24 mouse cellular contexts compared by ENCODE assay signal in the genomic region with DNA sequence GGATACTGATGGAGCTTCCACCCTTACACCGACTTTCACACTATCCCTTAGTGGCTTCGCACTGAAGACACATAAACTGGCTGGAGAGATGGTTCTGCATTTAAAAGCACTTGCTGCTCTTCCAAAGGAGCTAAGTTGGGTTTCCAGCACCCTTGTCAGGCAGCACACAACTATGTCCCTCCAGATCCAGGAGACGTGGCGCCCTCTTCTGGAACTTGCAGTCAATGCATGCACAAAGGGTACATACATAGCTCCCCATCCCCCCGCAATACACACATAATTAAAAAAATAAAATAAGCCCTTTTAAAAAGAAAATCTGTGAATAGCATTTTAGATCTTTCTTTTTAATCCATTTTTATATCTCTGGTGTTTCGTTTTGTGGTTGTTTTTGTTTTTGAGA.
DNase-seq lines count a peak whose midpoint lies in the region; ATAC-seq and TF ChIP-seq lines count a peak whose summit lies in the region.
"Had no signal": no experiment of that assay in that cellular context is flagged by ENCODE, and none has a peak within 500 bp of the region (broad histone marks: within the 10 kb centered on the region; RNA-seq: fewer than 3 reads in every experiment).

No protein-coding gene starts in this region.

- no peak for TF ChIP-seq POLR2A in brain, embryonic 14.5 days (IDR thresholded peaks at IDR 0.05; ENCODE audit: borderline replicate concordance, extremely low read depth, insufficient read depth, insufficient read length, poor library complexity, severe bottlenecking)

- intact Hi-C loops in left cerebral cortex, adult 2 months (cut with DNase I): no loop called here

- peaks cover 2 to 4% of the 10 kb centered on the region in 2 experiments; a peak in 1 of 4 replicates for H3K4me1 ChIP-seq in ES-E14 (ENCODE audit: control insufficient read depth in 2 of 2, insufficient read depth in 2 of 2, low read length in 2 of 2, poor library complexity in 1 of 2)
- no peaks in the 10 kb centered on the region for H3K4me1 ChIP-seq in heart, embryonic 11.5 days (ENCODE audit: control insufficient read depth, insufficient read depth, low read length)
- H3K4me1 ChIP-seq: heart, embryonic 12.5 days; limb, embryonic 12.5 days; neural tube, embryonic 12.5 days had no signal

- H3K4me2 ChIP-seq in heart, embryonic 11.5 days: no peak overlapping the region
- H3K4me2 ChIP-seq: heart, embryonic 12.5 days; hindbrain, embryonic 14.5 days; limb, embryonic 12.5 days; neural tube, embryonic 12.5 days had no signal

- no peaks in the 10 kb centered on the region for H3K9me3 ChIP-seq in ES-E14 (ENCODE audit: control insufficient read depth, insufficient read depth, low read depth, low read length)
- no peaks in the 10 kb centered on the region for H3K9me3 ChIP-seq in heart, embryonic 11.5 days (replicated peaks; ENCODE audit: control insufficient read depth, low read length)
- H3K9me3 ChIP-seq: forebrain, embryonic 10.5 days; heart, embryonic 12.5 days; limb, embryonic 12.5 days; midbrain, embryonic 10.5 days; neural tube, embryonic 12.5 days had no signal

- H3K9ac ChIP-seq in ES-E14 (ENCODE audit: insufficient read depth, low read depth, low read length, poor library complexity, severe bottlenecking): no peak overlapping the region
- no peak overlapping the region for H3K9ac ChIP-seq in heart, embryonic 11.5 days (ENCODE audit: low read depth, low read length)
- H3K9ac ChIP-seq: heart, embryonic 12.5 days; hindbrain, embryonic 14.5 days; limb, embryonic 12.5 days; neural tube, embryonic 12.5 days had no signal

- no peak overlapping the region for H3K4me3 ChIP-seq in left cerebral cortex, adult 2 months
- H3K4me3 ChIP-seq in ES-E14 (ENCODE audit: insufficient read depth in 1 of 2, low read depth in 1 of 2, low read length in 2 of 2, poor library complexity in 1 of 2, severe bottlenecking in 1 of 2): no peak overlapping the region
- H3K4me3 ChIP-seq in heart, embryonic 11.5 days (ENCODE audit: low read depth, low read length): no peak overlapping the region
- H3K4me3 ChIP-seq: forebrain, embryonic 10.5 days; heart, embryonic 12.5 days; limb, embryonic 12.5 days; midbrain, embryonic 10.5 days; neural tube, embryonic 12.5 days had no signal

- DNase-seq in left cerebral cortex, adult 2 months (ENCODE audit: extremely low spot score in 1 of 2, low spot score in 2 of 2): no peak
- no peak for DNase-seq in left cerebral cortex, adult 8-10 months (ENCODE audit: low spot score in 2 of 2)
- peak; percentile 22 for DNase-seq in right cerebral cortex, postnatal 4 days
- no peak for DNase-seq in right cerebral cortex, postnatal 36 days (ENCODE audit: low spot score in 2 of 2)
- DNase-seq in ES-E14 (ENCODE audit: low read depth, low spot score): peak; percentile 31
- no peak for DNase-seq in brain, embryonic 14.5 days (ENCODE audit: low read depth)
- DNase-seq in gastrocnemius, adult 18-20 months (ENCODE audit: low spot score): no peak
- DNase-seq: adrenal gland, postnatal 10 days; cerebellum, adult 11-12 months; cerebellum, postnatal 36 days; heart, postnatal 14 days; kidney, adult 11 months; kidney, postnatal 14 days; layer of hippocampus, adult 9-11 months; right cerebral cortex, adult 18-20 months; thymus, adult 18-20 months had no signal

- H3K36me3 ChIP-seq in ES-E14 (ENCODE audit: control insufficient read depth, insufficient read depth, low read length, poor library complexity, severe bottlenecking): no peaks in the 10 kb centered on the region
- no peaks in the 10 kb centered on the region for H3K36me3 ChIP-seq in heart, embryonic 11.5 days (ENCODE audit: control insufficient read depth, insufficient read depth, low read length)
- H3K36me3 ChIP-seq: forebrain, embryonic 10.5 days; heart, embryonic 12.5 days; limb, embryonic 12.5 days; midbrain, embryonic 10.5 days; neural tube, embryonic 12.5 days had no signal

- no peak for ATAC-seq in heart, embryonic 11.5 days (replicated peaks; ENCODE audit: insufficient number of reproducible peaks, low FRiP score, low TSS enrichment)

- in situ Hi-C loops in ES-E14 (cut with MboI; ENCODE audit: low sequenced_read_pairs in 2 of 2, unreplicated experiment in 2 of 2): no loop called here

- H3K27me3 ChIP-seq in heart, embryonic 11.5 days (ENCODE audit: control insufficient read depth, insufficient read depth, low read length): no peaks in the 10 kb centered on the region
- H3K27me3 ChIP-seq: heart, embryonic 12.5 days; limb, embryonic 12.5 days; neural tube, embryonic 12.5 days had no signal

- H3K27ac ChIP-seq in left cerebral cortex, adult 2 months: no peak overlapping the region
- H3K27ac ChIP-seq in ES-E14 (ENCODE audit: insufficient read depth, low read depth, low read length, poor library complexity, severe bottlenecking): no peak overlapping the region
- H3K27ac ChIP-seq in heart, embryonic 11.5 days (ENCODE audit: low read depth, low read length): no peak overlapping the region
- H3K27ac ChIP-seq: forebrain, embryonic 10.5 days; hindbrain, embryonic 14.5 days; limb, embryonic 12.5 days; macrophage; midbrain, embryonic 10.5 days; neural tube, embryonic 12.5 days had no signal

- peak; percentile 32 for TF ChIP-seq CTCF in left cerebral cortex, adult 2 months (IDR thresholded peaks at IDR 0.05)
- peak; percentile 5; the same call in 1 of the 2 replicates for TF ChIP-seq CTCF in brain, embryonic 14.5 days (IDR thresholded peaks at IDR 0.05; ENCODE audit: borderline replicate concordance, extremely low read depth, insufficient read depth, insufficient read length)

- 87% methylated on average over 6 of the region's 6 CpGs for WGBS in heart, embryonic 11.5 days (ENCODE audit: insufficient replicate concordance)

TF ChIP-seq in ES-E14, 5 proteins besides CTCF, POLR2A, EP300 and RAD21:
- no peak for TF ChIP-seq ZC3H11A (IDR thresholded peaks at IDR 0.05; ENCODE audit: borderline replicate concordance, low read depth, low read length)
- TF ChIP-seq ZNF384 (IDR thresholded peaks at IDR 0.05; ENCODE audit: low read depth, low read length): no peak
- no peak for TF ChIP-seq CHD2 (IDR thresholded peaks at IDR 0.05; ENCODE audit: low read depth, low read length)

Comparison
In these comparisons a context has a peak if more than half of its experiments do, and no peak if none do; other contexts are left out.
1. DNase-seq: peak in right cerebral cortex, postnatal 4 days (single experiment) and ES-E14 (single experiment); none in left cerebral cortex, adult 2 months (0 of 2), left cerebral cortex, adult 8-10 months (0 of 2), right cerebral cortex, postnatal 36 days (0 of 2), brain, embryonic 14.5 days (single experiment) and gastrocnemius, adult 18-20 months (single experiment).